Mouse (Mus musculus) c-Kit-positive CD71-negative TER-119-negative erythroid progenitor cells, embryonic 14.5 days (primary cell): ENCODE results near the gene Ptn.
"Not testable (repeated sequence)": the region's sequence is repeated elsewhere in the genome, so short reads cannot be mapped to it uniquely, and the experiment has no call there.

Source experiments
- DNase-seq: peaks from one replicate; pipeline ENCODE4 v3.0.0-alpha.2; 2013; ENCODE audit warnings: low read depth

The Ptn gene

DNA sequence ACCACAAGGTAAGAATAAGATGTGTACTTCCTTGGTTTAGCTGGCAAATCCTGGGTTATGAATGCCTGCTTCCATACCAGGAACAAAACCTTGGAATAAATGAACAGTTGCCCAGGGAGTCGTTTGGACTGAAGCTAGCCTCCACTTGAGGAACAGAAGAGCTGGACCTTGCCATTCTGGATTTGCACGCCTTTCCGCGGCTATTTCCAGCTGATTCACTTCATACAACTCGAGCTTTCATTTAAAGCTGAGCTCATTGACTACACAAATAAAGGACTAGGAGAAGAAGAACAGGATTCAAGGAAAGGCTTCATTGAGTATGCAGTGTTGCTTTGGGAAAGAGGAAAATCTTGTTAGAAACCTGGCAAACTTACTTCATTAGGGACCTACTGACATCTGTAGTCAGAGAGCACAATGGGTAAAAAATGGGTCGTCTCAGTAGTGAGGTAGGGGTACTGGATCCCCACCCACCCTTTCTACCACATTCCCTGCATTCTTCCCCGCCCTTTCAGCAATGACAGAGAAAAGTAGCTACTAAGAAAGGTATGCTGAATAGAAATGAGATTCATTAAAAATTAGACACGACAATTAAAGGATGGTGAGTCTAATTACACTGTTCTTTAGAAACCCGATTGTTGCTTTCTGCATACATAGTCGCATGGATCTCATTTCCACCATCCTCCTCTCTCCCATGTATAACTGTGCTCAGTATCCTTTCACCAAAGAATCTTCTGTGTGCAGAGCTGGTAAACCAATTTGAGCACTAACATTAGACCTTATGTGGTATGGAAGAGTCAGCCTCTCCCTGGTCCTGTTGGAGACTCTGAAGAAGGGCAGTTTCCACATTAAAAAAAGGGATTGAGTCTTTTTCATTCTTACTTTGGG, 54.8 kb downstream of the Ptn start:
- DNase-seq: no peak

DNA sequence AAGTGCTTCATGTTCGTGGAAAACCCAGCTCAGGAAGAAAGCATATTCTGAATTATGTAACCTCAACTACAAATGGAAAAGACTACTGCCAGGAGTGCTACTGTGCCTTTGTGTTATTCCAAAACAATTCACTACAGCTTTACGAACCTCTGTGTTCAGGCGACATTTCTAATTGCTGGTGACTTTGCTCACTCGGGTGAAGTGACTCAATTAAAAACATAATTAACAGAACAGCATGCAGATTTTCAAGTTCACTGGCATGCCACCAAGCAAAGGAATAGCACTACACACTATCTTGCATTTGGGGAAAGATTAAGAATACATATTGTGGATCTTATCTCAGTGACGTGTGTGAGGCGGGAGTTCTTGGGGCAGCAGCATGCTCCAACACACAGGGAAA, 57.1 kb downstream of the Ptn start:
- no peak for DNase-seq

DNA sequence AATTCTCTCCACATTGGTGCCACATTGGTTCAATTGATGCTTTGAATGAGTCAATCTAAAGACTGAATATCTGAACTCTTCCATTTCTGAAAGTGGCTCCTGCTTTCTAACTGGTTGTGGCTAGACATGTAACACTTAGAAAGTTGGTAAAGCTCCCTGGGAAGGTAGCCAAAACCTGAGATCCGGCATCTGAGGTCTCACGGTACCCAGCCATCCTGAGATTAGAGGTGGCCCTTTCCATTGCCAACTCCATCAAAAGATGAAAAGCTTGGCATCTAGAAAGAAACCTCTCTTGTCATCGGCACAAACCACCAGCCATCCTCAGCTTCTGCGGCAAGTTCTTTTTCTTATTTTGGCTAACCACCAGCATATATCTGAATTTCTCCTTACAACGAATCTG, 70.2 kb downstream of the Ptn start:
- DNase-seq: no peak

DNA sequence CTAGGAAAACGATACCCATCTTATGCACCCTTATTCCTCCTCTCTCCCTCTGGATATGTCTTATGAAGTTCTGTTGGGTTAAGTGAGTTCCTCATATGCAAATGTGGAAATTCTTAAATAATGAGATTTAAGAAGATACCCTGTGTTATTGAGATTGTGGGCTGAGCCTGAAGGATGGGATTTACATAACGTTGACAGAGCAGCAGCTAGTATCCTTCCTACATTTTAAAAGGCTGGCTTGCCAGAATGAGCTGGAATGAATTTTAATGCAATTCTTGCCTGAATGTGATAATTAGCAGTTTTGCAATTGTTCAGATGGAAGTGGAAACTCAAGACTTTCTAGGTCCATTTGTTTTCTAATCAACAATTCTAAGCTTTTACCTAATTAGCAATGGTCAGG, 73.3 kb downstream of the Ptn start:
- DNase-seq: no peak

DNA sequence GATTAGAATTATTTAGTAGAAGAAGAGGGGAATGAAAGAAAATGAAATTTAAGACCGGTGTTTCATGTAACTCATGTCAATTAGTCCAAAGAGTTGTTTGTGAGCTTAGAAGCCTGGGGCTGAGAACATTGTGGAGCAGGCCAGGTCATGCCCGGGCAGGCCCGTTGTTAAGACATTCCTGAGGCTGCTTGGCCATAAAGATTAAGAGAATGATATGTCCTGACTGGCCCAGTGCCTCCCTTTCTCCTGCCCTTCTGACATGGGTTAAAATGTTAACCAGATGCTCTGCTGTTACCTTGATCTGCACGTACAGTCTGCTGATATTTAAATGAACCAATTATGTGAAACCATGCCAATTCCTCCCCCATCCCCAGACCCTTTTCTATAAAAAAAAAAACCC, 74.4 kb downstream of the Ptn start:
- DNase-seq: not testable (repeated sequence)

DNA sequence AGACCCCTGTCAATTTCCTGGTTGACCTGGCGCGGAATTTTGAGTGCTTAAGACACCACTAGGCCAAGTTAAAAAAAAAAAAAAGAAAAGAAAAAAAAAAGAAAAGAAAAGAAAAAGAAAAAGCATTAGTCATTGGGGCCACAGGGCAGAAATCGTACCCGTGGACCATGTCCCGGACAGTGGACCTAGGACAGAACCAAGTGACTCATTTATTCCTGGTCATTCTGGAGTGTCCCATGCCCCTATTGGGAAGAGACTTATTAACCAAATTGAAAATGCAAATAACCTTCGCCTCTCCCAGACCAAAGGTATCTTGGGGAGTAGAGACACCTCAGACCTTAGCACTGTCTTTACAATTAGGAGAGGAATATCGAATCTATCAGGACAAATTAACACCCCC, 80.2 kb downstream of the Ptn start:
- not testable (repeated sequence) for DNase-seq

DNA sequence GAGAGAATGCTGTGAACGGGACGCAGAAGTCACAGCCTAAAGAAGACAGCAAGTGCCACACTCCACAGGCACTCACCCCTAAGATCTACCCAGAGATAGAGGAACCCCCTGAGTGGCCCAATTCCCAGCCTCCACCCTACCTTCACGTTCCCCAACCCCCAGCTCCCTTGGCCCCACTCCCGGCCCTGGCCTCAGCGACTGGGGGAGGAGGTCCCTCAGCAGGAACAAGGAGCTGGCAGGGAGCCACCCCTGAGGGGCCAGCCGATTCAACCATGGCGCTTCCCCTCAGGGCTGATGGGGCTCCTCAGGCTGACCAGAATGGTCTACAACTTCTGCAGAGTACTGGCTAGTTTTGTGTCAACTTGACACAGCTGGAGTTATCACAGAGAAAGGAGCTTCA, 81.9 kb downstream of the Ptn start:
- DNase-seq: no peak

DNA sequence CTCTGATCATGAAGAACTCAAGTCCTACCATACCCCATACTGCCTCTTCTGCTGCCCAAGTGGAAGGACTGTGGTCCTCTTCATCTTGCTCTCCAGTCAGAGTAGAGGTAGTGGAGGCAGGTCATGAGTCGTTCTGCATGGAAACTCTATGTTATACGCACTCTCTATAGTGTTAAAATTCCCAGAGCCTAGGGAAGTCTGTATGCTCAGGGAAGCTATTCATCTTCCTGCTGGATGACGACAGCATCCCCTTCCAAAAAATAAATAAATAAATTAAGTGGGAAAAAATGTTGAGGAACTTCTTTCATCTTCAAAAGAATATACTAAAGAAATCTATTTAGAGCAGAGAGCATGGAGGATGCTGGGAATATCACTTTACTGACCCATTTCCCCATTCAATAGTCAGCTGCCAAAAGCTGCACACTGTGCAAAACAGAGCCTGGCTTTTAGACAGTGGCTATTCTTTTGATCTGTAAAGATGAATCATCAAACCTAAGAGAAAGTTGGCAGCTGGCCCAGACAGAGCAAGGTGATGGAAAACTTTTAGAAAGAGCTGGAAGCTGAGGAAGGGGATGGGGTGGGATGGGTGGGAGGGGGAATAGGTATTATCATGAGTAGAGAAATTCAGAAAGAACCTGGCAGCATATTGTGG, 84.4 kb downstream of the Ptn start:
- DNase-seq: no peak

DNA sequence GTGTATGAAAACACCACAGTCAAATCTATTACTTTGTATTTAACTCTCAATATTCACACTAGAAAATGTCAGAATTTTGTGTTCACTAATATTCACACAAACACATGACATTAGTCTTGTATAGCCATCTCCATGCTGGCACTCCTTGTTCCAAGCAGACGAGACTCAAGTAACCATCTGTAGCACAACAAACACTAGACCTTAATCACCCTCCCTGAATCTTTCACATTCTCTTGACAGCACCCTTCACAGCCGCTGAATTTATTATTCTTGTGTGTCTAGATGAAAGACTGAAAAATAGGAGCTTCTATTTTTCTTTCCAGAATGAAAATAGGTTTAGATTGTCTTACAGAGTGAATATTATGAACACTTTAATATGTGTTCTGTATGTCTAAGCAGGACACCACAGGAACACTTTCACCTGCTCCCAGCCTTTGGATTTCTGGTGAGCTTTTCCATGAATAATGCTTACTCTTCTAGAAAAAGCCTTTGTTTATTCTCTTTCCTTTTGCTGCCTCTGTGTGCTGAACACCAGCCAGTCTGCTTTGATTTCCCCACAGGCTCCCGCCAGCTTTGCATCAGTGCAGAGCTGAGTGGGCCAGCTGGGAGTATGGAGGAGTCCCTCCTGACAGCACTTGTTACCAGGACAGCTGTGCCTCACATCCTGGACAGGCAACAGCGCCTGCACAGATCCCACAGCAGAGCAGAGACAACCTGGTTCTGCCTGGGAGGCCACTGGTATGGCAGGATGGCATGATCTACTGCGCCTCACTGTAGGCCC, 87.1 kb downstream of the Ptn start:
- DNase-seq: no peak

DNA sequence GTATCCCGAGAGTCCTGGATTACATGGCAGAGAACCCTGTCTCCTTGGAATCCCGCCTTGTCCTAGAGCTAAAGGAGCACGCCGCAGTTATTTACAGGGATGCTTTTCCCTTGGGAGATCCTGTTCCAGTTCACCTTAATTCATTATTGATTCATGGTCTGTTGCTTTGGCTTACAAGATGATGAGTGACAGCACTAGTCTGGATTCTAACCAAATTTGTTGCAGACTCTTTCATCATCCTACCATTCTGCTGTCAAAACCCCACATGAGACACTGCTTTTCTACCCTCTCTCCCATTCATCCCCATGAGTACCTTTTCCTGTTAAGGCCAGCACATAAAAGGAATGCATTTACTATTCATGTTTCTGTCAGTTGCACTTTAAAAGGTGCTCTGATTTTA, 96.7 kb downstream of the Ptn start:
- DNase-seq: no peak

DNA sequence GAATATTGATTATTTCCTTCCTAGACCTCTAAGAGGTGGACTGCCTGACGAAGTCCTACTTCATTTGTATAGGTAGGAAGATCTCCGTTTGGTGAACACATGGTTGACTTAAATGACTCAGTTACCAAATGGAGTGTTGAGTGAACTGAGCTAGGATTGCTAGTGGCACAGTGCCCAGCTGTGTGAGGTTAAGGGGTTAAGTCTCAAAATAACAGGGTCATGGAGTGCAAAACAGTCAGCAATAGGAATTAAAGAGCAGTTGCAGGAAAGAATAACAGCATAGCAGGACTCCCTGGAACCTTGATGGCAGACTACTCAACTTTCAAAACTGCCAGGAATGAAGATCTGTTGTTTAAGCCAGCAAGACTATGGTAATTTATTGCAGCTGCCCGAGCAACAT, 114.5 kb downstream of the Ptn start:
- DNase-seq: no peak

DNA sequence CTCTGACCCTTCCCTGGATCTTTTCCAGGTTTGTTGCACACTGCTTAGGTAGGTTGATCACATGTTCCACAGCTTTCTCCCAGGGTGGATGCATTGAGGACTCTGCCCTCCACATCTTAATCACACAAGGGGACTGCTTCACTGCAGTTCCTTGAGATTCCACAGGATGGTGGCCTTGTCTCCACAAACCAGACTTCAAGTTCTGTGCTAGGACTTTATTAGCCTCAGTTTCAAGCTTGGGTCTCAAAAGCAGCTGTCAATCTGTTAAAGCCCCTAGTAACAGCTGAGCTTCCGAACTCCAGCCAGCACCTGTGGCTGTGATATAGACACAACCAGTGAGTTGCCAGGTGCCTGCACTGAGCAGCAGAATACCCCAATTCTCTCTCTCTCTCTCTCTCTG, 118.5 kb downstream of the Ptn start:
- DNase-seq: no peak

DNA sequence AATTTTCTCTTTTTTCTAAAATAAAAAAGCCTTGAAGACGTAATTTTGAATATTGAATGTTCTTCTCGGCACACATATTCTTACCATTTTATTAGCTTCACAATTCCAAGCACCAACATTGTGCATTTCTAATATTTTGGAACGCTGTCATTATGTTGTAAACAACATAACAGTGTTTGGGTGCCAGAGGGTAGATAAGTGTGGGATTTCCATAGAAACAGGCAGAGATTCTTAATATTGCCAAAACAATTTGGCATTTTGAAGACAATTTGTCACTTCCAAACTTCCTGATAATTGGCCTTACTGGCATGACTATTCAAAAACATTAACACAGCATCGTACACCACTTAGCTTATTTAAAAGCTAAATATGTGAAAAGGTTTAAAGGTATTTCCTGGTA, 119.1 kb downstream of the Ptn start:
- DNase-seq: no peak

DNA sequence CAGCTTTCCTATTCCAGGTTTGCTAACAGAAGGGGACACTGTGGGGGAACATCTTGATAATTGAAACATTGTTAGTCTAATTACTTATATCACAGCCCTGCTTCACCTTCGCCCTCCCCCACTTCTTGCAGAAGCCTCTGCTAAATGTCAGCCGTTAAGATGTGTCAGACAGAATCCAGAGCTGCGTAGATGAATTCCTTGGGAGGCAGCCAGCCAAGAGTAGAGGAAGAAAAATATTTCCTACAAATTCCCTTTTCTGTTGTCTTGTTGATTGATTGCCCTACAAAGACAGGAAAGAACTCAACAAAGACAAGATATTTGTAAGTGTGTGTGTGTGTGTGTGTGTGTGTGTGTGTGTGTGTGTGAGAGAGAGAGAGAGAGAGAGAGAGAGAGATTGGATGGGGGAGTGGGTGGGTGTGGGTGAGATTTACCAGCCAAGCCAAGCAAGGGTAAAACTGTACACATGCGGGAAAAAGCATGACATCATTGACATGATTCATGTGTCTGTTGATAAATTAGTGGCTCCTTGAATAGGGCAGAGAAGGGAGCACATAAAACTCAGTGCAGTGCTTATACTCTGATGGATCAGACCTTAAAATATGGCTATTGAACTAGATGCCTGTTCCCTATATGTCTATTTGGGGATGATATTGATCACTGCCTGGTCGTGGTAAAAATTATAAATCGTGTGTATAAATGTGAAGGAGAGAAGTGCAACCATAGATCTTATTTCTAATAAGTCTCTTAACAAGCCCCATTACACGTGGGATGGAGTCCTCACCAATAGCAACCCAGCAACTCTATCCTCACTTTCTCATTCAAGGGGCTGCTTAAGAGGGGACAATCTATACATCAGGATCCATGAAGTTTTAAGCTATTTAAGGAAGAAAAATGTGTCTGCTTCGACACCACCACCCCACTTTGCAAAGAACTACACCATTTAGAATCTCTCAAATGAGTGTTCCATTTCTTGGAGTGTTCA, 133.0 kb downstream of the Ptn start:
- no peak for DNase-seq

DNA sequence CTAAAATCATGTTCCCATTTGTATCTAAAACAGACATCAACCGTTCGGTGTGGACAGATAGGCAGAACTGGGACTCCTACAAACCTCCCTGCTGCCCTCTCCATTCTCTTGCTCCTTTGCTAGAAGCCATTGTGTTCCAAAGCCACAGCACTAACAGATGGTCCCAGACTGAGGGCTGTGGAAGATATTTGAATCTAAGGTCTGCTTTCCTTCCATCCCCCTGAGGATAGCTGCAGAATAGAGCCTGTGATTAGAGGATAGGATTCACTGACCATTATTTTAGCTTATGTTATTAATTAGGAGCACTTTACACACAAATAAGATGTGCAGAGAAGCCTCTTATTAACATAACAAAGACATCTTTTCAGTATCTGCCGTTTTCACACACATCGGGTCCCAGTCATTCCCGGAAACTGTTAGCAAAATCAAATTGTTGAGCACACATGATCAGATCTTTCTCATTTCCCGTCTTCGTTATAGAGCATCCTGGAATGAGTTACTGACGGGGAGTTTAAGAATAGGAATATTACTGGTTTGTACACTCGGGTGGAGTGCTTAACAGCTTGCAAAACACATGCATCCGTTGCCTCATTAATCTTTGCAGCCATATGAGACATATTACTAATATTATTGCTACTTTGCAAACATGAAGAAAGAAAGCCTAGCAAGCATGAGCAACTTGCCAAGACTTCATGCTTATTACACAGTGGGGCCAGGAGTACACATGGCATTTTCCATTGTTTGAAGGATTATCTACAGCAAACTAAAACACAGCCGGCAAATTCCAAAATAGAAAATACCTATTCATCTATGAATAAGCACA, 137.4 kb downstream of the Ptn start:
- DNase-seq: no peak

DNA sequence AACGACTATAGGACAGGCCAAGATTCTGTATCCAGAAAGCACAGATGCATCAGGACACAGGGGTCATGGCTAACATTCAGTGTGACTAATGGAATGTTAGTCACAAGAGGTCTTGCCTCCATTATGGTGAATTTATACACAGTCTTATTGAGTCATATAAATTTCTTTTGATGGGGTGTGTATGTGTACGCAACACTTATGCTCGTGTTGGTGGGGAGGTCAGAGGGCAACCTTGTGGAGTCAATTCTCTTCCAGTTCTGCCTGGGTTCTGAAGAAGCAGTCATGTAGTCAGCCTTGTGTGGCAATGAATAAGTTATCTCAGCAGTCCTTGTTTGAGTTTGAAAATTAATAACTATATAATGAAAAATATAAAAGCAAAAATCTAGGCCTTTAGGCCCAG, 138.7 kb downstream of the Ptn start:
- DNase-seq: no peak
